Mouse (Mus musculus) megakaryocyte, embryonic 14.5 days (primary cell): ENCODE results near the gene Cmtr1.

ENCODE experiments used
- FLI1 ChIP-seq: IDR thresholded peaks from 2 replicates; pipeline ENCODE4 v1.6.1; 2012; ENCODE audit warnings: low read length, inconsistent platforms, mixed read lengths
- GATA1 ChIP-seq: IDR thresholded peaks from 3 replicates; pipeline ENCODE4 v1.6.1; 2012; ENCODE audit warnings: mixed read lengths, low read length, inconsistent platforms, borderline replicate concordance

GRCm38 (mm10) chr17:29637895-29638294 is 22.5 kb upstream of the Cmtr1 start:
- no peak for TF ChIP-seq GATA1
- no peak for TF ChIP-seq FLI1
